Mouse (Mus musculus) liver, adult 2 months (tissue): ENCODE results near the gene Gadd45b.

ENCODE experiments used
- CTCF ChIP-seq: fragments of 200-500 bp; IDR thresholded peaks from 2 replicates; pipeline ENCODE4 v1.5.1; 2011; ENCODE audit warnings: low read depth, low read length, control low read depth
- POLR2A ChIP-seq: fragments of 200-500 bp; IDR thresholded peaks from 2 replicates; pipeline ENCODE4 v1.6.1; 2011; ENCODE audit warnings: low read length, control low read depth; ENCODE audit not compliant: insufficient read depth; ENCODE audit errors: extremely low read depth

DNA sequence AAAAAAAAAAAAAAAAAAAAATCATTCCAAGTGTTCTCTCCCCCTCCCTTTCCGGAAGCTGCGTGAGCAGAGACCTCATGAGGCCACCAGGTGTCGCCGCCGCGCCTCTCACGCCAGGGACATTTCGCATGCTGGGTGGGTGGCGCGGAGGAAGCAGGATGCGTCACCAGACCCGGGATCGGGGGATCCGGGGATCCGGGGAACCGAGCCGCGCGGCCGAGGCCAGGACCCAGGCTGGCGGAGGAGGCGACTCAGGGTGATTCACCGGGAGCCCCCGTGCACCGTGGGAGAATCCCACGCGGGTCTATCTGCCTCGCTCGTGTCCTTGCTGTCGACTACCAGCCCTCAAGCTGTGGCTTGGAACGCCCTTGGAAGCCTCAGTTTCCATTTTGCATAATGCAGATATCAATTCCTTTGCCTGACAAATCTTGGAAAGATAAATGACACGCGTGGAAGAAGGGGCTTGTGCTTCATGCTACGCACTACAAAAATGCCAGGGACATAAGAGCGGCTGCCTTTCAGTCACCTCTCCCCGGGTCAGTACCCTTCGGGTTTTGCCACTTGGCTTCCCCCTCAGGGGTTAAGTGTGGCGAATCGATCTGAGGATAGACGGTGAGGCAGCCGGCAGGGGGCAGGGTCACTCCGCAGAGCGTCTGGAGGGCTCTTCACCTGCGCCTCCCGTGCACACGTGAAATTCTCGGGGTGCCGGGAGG lies 1.1 kb upstream of the Gadd45b start:
- TF ChIP-seq POLR2A (no peak), CTCF (peak; percentile 90)
